Mouse (Mus musculus): ENCODE measurements around the gene Flt3l. TPM values are rescaled to one million over a fixed set of nuclear protein-coding genes. Genes with fewer than 3 reads are reported as not detected.
"Not testable (repeated sequence)": the region's sequence is repeated elsewhere in the genome, so short reads cannot be mapped to it uniquely, and the experiment has no call there.

Gene Flt3l
- 1 to 10 TPM; 1.9 to 2.5 TPM for total RNA-seq (2021)
- long read RNA-seq, experiment 1 = 0 reads
- long read RNA-seq, experiment 2 = 0 reads

DNA sequence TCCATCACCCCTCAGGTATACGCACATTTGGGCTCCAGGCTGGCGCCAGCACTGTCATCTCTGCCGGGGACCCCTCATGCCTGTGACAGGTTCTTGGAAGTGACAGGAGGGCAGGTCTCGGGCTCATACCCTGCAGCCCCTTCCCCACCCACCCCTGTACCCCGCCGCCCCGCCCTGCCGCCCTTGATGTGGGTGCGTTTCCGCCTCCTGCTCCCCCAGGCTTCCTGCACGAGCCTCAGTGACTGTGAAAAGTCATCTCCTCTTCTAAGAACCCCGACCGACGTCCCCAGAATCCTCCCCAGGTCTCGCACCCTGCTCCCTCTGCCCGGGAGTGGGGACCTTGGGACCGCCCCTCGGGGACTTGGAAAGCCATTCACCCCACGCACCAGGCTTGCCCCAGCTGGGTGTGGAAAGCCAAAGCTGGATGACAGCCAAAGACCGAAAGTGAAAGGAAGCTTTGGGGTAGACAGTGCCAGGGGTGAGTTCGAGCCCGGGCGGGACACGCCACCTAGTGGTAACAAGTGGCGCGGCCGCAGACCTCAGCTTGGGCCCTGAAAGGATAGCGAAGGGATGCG is at the start of gene Flt3l, which contains the start of gene Gm45713:
Gene Flt3l, minus strand, starts transcription at position 440 of the 575 bp plus-strand sequence.
Gene Gm45713, minus strand, starts transcription at position 239 of the 575 bp plus-strand sequence.
- intact Hi-C loops (cut with DNase I; ENCODE audit: low total_unique reads) = loop anchor here (2.0 kb wide), 1 partner anchor 57 kb away; no protein-coding TSS in a partner anchor
- DNase-seq = peak; percentile 92

DNA sequence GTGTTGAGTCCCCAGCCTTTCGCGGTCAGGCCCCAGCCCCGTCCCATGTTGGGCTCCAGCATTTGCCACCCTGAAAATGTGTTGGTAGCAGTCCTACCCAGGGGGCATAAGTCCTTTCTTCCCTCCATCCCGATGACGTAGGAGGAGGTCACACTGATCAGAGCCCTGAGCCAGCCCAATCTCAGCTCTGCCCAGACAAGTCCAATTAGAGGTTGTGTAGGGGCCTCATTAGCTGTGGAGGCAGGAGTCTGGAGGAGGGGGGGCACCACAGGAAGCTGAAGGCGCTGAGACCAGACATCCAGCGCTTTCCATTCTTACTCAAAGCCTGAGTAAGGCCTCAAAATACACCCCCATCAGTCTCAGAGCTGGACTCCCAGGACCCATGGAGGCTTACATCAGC is 49.7 kb upstream of the Flt3l start:
- intact Hi-C loops (cut with DNase I; ENCODE audit: low total_unique reads) = no loop called here
- no peak for DNase-seq

DNA sequence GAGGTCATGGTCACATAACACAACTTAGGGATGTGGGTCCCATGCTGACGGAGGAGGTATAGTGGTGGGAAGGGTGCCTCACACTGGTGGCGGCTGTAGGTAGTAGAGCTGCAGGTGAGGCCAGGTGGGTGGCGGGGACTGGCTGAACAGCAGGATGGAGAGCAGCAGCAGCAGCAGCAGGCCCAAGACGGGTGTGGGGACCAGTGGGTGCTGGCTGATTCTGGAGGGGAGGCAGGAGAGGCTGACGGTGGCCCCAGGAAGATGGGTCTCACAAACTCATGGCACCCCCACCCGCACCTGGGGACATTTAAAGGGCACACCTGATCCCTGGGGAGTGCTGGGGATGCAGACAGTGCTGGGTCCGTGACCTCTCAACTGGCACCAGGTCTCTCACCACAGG is 47.4 kb upstream of the Flt3l start:
- DNase-seq = no peak
- intact Hi-C loops (cut with DNase I; ENCODE audit: low total_unique reads) = no loop called here

DNA sequence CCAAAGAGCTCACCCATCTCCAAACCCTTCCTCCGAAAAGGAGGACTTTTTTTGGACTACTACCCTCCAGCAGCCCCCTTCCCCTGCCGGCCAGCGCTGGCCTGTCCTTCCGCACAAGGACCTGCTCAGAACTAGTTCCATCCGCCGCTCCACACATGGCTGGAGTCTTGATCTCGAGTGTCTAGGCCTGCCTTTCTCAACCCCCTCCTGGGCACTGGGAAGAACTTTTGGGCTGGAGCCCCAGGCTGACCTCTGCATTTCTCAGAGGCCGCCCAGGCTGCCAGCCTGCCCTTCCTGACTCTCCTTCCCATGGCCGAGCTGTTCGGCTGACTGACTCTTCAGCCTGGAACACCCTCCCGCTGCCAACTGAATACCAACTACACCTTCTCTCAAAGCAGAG is 46.4 kb upstream of the Flt3l start:
- peak; percentile 55 for DNase-seq
- intact Hi-C loops (cut with DNase I; ENCODE audit: low total_unique reads) = no loop called here

DNA sequence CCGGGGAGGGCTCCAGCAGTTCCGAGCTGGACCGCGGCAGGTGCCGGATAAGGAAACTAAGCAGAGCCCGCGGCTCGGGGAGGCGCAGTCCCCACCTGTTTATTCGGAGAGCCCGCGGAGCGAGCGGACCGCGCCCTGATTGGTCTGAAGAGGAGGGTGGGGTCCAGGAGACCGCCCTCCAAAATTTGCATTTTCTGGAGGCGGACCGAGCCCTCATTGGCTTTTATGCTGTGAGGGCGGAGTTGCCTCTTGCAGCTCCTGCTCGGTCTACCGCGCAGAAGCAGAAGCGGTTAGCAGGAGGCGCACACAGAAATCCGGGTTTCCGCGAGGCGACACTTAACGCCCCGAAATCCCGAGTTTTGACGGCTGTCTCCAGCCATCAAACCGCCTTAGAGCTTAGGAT is 46.0 kb upstream of the Flt3l start:
- DNase-seq = peak; percentile 87
- intact Hi-C loops (cut with DNase I; ENCODE audit: low total_unique reads) = no loop called here

DNA sequence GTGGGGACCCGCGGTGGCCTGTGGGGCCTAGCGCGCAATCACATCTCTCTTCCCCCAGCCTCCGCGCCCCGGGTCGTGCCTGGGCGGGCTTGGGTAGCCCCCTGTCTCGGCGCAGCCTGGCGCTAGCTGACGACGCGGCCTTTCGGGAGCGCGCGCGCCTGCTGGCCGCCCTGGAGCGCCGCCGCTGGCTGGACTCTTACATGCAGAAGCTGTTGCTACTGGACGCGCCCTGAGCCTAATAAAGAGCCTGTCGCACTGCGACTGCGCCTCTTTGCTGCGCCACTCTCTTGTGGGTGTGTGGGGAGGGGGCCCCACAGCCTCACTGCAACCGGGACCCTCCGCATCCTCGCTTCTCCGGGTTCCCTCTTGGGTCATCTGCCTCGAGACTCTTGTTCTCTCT is 45.3 kb upstream of the Flt3l start:
- no peak for DNase-seq
- intact Hi-C loops (cut with DNase I; ENCODE audit: low total_unique reads) = no loop called here

DNA sequence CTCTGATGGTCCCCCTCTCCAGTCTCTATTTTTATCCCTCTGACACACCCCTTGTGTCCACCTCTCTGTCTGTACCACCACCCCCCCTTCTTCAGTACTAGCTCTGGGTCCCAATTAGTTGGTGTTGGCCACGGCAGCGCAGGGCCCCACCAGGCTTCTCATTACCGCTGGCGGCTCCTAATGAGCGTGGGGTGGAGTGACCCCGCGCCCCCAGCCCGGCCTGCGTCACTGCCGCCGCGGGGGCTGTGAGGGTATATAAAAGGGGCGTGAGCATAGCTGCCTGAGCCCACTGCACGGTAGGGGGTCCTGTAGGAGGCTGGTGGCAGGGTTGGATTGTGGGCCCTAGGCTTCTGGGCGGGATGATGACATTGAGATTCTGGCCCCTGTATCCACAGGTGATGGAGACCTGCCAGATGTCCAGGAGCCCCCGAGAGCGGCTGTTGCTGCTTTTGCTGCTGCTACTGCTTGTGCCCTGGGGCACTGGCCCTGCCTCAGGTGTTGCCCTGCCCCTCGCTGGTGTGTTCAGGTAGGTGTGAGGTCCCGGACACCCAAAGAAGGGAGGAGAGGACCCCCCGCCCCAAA is 44.8 kb upstream of the Flt3l start, which contains the start of gene Pth2:
Gene Pth2, plus strand, starts transcription at position 100 of the 582 bp plus-strand sequence.
- intact Hi-C loops (cut with DNase I; ENCODE audit: low total_unique reads) = no loop called here
- DNase-seq = no peak

DNA sequence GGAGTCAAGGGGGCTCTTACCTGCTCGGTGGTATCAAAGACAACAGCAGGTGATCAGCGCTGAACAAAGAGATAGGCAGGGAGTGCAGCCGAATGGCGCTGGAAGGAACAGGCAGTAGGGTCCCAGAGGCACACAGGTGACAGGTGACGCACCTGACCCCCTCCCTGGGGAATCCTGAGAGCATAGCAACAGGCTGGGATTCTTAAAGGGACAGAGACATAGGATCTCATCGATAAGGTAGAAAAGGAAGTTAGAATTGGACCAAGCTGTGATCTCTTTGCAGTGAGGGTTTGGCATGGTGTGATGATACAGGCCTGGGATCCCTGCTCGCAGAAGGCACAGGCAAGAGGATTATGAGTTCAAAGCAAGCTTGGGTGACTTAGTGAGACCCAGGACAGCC is 43.2 kb upstream of the Flt3l start, which contains the start of gene Gfy:
Gene Gfy, minus strand, starts transcription at position 101 of the 400 bp plus-strand sequence.
- intact Hi-C loops (cut with DNase I; ENCODE audit: low total_unique reads) = no loop called here
- DNase-seq = no peak

DNA sequence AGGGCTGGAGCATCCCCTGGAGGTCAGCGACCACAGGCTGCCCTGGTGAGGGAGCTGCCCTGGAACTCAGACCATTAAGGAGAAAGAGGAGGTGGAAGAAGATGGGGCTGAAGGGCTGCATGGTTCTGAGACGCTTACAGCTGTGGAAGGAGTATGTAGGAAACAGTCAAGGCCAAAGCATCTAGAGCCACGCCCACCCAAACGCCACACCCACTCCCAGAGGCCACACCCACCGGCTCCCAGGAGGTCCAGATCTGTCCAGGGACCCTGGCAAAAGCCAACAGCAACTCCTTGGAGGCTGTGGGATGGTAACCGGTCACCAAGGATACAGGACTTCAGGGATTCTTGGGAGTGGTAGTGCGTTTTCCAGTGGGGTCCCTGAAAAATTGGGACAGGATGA is 42.3 kb upstream of the Flt3l start:
- intact Hi-C loops (cut with DNase I; ENCODE audit: low total_unique reads) = no loop called here
- DNase-seq = no peak

DNA sequence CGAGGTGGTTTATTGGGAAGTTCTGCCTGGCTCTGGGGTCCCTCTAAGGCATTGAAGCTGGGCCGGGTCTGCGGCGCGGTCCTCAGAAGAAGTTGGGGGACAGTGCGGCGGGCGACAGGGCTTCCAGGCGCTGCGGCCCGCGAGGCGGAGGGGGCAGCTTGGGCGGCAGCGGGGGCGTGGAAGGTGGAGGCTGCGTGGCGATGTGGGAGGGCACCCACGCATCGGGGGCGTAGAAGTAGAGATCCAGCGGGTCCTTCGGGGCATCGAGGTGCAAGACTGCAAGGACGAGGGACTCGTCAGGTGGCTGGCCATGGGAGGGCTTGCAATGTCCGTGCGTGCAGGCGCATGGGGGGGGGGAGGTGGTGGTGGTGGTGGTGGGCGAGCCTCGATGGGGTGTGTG is 40.1 kb upstream of the Flt3l start:
- intact Hi-C loops (cut with DNase I; ENCODE audit: low total_unique reads) = no loop called here
- DNase-seq = no peak

DNA sequence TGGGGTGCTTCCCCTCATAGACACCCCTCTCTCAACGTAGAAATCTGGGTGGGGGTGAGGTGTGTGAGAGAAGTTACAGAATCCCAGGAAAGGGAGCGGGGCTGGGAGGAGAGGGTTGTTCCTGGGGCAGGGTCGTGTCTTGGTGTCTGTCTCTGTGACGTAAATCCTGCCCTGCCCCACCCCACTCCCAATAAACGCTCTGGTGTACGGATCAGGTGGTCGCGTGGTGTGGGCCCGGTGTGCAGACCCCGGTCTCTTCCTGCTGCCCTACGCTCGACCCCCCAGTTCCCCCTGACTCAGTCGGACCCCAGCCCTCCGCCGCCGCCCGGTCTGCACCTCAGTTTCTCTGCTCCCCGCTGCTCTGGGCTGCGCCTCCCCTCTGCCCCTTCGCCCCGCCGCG is 39.7 kb upstream of the Flt3l start:
- no peak for DNase-seq
- intact Hi-C loops (cut with DNase I; ENCODE audit: low total_unique reads) = no loop called here

DNA sequence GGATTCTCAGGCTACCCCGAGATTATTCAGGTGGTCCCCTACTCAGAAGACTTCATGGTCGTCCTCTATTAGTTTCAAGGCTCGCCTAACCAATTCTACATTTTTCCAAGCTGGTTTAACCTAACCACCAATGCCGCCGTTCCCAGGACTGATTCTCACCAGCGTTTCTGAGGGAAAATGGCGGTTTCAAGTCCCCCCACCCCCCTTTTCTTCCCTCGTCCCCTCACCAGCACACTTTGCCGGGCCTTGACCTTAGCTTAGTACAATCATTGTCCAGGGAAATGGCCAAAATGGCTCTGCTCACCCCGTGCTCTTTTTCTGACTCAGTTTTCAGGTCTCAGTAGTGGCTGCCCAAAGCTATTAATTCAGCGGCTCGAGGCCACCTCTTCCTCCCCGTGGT is 39.2 kb upstream of the Flt3l start:
- intact Hi-C loops (cut with DNase I; ENCODE audit: low total_unique reads) = no loop called here
- no peak for DNase-seq

DNA sequence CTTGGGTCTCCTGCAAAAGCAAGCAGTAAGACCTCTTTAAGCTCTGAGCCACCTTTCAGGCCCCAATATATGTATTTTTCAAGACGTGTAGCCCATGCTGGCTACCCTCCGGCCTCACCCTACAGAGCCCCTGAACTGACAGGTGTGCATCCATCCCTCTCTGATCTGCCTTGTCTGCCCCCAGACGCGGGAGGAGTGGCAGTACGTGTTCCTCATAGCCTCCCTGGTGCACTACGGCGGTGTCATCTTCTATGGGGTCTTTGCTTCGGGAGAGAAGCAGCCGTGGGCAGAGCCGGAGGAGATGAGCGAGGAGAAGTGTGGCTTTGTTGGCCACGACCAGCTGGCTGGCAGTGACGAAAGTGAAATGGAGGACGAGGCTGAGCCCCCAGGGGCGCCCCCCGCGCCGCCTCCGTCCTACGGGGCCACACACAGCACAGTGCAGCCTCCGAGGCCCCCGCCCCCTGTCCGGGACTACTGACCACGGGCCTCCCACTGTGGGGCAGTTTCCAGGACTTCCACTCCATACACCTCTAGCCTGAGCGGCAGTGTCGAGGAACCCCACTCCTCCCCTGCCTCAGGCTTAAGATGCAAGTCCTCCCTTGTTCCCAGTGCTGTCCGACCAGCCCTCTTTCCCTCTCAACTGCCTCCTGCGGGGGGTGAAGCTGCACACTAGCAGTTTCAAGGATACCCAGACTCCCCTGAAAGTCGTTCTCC is 38.5 kb upstream of the Flt3l start:
- intact Hi-C loops (cut with DNase I; ENCODE audit: low total_unique reads) = no loop called here
- DNase-seq = no peak

DNA sequence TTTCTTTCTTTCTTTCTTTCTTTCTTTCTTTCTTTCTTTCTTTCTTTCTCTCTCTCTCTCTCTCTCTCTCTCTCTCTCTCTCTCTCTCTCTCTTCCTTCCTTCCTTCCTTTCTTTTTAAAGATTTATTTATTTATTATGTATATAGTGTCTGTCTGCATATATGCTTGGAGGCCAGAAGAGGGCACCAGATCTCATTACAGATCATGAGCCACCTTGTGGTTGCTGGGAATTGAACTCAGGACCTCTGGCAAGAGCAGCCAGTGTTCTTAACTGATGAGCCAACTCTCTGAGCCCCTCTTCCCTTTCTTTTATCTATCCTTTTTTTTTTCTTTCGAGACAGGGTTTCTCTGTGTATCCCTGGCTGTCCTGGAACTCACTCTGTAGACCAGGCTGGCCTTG is 37.5 kb upstream of the Flt3l start:
- DNase-seq; intact Hi-C loops (cut with DNase I; ENCODE audit: low total_unique reads): not testable (repeated sequence)

DNA sequence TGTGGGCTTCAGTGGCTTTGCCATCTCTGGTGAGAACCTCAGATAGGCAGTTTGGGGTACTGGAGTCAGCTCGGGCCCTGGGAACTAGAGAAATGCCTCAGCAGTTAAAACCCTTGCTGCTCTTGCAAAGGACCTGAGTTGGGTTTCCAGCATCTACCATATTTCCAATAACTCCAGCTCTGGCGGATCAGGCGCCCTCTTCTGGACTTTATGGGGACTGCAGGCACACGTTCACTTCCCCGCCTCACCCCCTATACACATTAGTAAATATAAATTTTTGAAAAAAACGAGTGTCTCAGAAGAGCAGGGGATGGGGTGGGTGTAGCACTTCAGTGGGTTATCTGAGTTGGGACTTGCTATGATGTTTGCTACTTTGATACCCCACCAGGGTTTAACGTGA is 36.7 kb upstream of the Flt3l start:
- no peak for DNase-seq
- intact Hi-C loops (cut with DNase I; ENCODE audit: low total_unique reads) = no loop called here

DNA sequence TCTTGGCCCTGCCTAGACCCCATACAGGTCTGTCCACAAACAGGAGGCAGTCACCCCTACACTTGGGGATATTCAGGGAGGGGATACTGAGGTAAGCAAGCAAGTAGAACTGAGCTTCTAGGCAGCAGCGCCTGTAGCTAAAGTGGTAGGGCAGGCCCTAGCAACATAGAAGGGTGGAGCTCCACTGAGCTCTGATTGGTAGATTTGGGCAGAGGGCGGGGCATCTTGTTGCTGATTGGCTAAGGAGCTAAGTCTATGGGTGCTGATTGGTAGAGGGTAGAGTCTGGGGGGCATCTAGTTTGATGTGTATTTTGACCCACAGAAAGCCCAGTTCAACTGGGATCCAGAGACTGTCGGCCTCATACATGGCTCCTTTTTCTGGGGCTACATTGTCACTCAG is 33.3 kb upstream of the Flt3l start:
- DNase-seq = no peak
- intact Hi-C loops (cut with DNase I; ENCODE audit: low total_unique reads) = no loop called here

DNA sequence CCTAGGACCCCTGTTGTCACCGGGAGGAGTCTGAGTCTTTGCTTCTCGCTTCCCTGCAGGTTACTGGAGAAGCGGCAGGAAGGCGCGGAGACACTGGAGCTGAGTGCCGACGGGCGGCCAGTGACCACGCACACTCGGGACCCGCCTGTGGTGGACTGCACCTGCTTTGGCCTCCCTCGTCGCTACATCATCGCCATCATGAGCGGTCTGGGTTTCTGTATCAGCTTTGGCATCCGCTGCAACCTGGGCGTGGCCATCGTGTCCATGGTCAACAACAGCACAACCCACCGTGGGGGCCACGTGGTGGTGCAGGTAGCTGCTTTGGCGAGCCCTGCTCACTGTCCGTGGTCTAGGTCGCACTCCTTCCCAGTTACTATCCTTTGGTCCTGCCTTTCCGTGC is 32.4 kb upstream of the Flt3l start:
- intact Hi-C loops (cut with DNase I; ENCODE audit: low total_unique reads) = no loop called here
- no peak for DNase-seq

DNA sequence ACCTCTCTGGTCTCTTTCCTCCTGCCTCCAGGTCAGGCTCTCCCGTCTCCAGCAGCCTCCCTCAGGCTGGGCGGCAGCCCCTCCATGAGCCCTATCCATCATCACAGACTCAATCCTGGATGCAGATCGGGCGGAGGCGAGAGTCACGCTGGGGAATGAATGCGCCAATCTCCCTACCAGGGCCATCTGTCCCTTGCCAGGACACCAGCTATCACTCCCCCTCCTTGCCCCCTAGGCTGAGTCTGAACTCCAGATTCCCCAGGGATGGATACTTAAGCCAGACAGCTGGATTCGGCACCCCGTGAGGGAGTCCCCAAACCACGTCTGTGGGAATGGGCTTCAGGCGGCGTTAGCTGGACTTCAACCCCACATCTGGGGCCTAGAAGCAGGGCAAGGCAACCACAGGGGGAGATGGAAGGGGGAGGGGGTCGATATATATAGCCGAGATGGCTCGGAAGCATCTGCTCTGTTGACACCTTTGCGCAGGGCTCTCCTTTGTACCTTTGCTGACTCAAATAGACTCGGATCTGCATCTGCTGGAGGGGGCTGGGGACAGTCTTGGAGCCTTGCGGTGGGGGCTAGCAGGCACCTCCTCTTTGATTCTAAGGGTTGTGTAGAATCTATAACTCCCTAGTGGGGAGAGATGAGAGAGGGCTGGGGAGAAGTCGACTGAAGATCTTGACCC is 31.7 kb upstream of the Flt3l start:
- intact Hi-C loops (cut with DNase I; ENCODE audit: low total_unique reads) = no loop called here

DNA sequence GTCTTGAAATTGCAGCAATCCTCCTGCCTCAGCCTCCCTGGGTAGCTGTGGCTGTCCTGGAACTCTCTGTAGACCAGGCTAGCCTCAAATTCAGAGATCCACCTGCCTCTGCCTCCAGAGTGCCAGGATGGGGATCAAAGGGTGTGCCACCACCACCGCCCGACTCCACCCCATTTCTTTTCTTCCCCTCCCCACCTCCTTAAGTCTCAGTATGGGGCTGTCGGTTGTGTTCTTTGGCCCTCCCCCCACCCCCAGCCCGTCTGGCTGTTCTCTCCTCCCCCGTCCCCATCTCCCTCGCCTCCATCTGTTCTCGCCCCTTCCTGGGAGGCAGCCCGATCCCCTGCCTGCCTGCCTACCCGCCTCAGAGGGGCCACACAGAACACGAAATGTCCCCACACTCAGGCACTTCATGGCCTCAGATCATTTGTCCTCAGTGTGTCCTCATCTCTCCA is 30.7 kb upstream of the Flt3l start:
- no peak for DNase-seq
- intact Hi-C loops (cut with DNase I; ENCODE audit: low total_unique reads) = no loop called here

More for the DNA sequence above, 31.7 kb upstream of the Flt3l start:
- no peak for DNase-seq

DNA sequence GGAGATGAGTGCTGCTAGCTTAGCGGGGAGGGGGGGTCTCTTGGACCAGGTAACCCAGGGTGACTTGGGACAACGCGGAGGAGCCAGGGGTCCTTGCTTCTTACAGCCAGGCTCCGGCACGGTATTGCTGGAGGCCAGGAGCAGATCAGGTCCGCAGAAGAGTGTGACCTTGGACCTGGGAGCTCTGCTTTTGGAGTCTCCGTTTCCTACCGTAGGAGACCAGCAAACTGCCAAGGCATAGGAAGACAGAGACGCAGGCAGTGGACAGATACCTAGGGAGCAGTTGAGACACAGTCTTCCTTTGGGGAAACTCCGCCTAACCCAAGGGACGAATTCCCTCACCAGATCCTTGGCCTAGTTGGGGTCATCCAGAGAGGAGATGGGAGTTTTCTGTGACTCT is 29.5 kb upstream of the Flt3l start:
- intact Hi-C loops (cut with DNase I; ENCODE audit: low total_unique reads) = no loop called here

More for the DNA sequence above, 29.5 kb upstream of the Flt3l start:
- no peak for DNase-seq

All from gastrocnemius, postnatal 14 days (tissue).